Mouse (Mus musculus): ENCODE measurements at regions not wholly inside any gene's neighbourhood (a gene's known extent, or its start where the extent isn't known, plus 50 kb on each side); places are given as distances from the start of the nearest gene placed in this dataset.

DNA sequence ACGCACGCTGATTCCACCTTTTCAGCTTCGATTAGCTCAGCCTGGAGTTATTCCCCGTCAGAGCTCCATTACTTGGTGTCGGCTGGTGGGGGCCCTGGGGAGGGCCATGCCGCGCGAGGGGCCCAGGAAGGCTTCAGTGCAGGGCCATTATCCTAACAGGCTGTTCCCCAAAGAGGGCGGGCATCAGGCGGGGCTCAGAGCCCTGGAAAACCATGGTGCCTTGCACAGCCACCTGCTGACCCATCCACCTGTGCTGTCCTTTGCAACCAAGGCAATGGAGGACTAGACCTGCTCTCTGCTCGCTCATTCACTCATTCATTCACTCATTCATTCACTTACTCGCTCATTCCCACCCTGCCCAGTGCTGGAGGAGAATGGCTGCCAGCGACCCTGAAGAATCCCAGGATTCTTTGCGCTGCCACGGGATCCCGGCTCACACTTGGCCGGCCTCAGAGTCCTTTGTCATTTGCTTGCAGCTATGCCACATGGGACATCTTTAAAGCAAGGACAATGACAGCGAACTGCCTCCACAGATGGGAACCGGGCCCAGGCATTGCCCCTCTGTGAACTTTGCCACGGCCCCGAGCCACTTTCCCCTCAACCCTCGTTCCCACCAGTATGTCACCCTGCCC, 78.6 kb upstream of the Nkx1-1 start:
- no peak for DNase-seq (ENCODE audit: low read depth)

DNA sequence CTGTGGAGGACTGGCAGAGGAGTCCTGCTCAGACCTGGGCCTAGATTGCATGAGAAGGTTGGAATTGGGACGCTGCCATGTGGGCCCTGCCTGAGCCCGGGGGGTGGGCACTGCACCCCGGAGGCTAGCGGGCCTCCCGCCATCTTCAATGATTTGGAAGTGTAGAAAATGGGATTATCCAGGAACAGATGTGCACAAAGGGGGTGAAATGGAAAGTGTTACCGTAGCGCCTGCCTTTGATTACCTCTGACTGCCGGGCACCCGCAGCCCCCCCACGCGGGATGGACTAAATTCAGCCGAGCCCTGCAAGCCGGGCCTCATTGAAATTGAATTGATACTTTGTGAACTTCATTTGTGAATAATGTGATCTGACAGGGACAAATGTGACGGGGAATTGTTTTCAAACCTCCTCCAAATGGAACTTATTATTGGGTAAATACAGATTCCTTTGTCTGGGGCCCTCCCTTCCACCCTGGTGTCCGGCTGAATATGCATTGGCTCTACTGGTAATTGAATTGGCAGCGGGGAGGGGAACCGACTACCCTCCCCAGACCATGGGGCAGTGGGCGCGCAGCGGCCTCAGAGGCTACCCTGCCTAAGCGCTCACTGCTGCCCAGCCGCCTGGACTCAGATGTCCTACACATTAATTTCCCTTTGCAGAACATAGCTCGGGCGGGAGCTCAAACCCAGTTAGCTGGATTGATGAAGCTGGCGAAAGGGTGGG, 77.9 kb upstream of the Nkx1-1 start:
- DNase-seq (ENCODE audit: low read depth), result no peak

DNA sequence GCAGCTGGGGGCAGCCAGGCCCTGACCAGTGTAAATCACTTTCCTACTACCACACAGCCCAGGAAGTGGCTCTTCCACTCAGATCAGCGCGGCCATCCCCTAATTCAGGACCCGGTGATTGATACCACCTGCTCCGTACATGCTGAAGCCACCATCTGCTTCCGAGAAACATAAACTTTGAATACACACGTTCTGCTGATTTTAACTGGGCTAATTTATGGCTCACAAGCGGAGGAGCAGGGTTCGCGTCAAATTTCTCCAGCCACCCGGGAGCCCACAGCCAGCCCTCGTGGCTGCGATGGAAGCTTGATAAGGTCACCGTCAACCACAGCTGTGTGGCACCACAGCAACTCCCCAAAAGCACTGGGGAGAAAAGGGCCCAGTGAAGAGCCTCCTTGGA, 72.0 kb upstream of the Nkx1-1 start:
- DNase-seq (ENCODE audit: low read depth), result no peak

DNA sequence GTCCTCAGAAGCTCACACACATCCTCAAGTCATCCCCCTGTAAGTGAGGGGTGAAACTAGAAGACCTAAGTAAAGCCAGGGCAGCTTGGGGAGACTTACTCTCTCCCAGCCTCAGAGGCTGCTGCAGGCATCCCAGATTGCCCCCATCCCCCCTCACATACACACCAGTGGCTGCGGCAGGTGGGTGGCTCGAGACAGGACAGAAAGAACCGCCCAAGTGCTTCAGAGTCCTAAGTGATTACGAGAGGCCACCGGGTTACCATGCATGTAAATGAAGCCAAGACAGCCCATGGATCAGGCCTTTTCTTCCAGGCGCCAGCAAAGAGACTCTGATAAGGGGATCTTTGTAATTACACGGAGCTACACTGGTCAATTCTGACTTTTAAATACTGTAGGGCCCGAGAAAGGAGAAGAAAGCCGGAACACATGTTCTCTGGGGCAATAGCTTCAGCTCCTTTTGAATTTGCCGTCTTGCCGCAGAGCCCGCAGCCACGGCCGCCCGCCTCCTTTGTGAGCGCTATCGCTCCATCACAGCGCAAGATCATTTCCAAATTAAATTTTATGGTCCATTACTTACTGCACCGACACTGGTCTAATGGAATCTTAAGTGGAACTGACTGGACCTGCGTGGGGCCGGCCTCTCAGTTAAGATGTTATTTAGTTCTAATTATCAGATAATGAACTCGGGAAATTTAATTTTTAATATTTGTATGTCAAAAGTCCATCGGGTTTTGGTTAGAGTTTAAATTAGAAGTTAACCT, 68.1 kb upstream of the Nkx1-1 start:
- DNase-seq (ENCODE audit: low read depth), result no peak

DNA sequence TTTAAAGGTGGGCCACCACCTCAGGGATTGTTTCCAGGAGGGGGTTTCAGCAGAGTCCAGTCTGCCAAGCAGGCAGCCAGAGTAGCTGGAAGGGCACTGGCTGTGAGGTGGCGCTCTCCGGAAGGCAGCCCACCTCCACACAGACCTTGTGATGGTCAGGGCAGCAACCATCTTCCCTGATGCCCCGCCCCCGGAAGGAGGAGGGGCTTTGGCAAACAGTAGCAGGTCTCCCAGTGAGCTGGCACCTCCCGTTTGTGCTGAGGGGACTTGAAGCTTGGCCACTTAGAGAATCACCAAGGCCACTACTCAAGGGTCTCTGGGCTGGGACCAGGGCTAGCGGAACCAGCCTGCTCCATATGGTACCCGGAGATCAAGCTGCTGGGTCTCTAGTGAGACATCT, 67.4 kb upstream of the Nkx1-1 start:
- no peak for DNase-seq (ENCODE audit: low read depth)

DNA sequence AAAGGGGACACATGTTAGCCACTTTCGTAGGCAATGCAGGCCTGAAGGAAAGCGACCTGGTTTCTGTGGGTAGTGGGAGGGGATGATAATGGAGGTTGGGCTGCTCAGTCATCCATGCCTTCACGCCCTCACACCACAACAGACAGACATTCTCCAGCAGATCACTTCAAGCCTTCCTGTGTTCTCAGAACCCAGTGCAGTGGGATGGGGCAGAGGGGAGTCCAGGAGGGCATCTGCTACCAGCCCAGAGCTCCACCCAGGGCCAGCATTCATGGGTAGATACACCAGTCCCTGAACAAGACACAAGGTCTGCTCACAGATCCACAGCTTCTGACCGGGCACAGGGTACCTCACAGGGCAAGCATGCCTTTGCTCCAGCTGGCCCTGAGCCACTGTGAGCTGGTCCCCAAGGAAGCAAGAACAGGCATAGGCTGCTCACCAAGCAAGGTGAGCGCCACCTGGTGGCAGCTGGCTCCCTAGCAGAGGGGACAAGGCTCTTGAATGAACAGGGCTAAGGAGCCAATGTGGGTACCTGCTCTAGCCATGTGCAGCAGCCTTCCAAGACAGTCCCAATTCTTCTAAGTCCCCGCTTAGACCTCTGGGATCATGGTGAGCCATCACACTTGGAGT, 62.2 kb upstream of the Nkx1-1 start:
- peak; percentile 82 for DNase-seq (ENCODE audit: low read depth)

DNA sequence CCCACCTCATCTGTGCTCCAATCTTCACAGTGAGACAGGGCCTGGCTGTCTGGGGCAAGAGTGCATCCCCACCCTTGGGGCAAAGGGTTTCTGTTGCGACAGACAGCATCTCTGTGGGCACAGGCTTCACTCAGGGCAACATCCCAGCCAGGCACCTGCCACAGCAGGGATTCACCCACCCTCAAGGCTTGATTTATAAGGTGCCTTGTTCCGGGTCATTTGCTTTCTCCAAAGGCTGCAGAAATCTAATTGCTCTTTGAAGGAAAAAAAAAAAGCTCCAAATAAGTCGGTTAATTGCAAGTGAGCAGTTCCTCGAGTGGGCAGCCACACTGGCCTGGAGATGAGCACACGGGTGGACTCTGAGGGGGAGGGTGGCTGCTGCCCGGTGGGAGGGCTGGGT, 61.5 kb upstream of the Nkx1-1 start:
- DNase-seq (ENCODE audit: low read depth), result no peak

DNA sequence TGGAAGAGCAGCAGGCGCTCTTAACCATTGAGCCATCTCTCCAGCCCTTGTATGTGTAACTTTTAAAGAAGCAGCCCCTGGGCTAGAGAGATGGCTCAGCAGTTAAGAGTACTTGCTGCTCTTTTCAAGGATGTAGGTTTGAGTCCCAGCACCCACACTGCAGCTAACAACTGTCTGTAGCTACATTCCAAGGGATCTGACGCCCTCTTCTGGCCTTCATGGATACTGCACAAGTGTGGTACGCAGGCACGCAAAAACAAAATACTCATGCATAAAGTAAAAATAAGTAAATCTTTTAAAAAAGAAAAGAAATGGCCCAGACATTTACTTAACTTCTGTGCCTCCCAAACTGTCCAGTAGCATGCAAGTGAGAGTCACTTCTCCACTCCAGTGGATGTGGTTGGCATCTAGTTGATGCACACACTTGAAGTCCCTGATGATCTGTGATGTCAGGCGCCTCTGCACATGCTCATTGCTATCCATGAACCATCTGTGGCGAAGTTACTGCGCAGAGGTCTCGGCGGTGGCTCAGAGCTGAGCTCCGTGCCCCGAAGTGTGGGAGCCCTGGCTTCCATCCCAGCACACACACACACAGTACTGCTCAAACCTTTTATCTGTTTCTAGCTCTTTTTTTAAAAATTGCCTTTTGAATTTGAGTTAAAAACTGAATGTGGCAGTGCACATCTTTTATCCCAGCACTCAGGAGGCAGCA, 59.0 kb upstream of the Nkx1-1 start:
- no peak for DNase-seq (ENCODE audit: low read depth)

DNA sequence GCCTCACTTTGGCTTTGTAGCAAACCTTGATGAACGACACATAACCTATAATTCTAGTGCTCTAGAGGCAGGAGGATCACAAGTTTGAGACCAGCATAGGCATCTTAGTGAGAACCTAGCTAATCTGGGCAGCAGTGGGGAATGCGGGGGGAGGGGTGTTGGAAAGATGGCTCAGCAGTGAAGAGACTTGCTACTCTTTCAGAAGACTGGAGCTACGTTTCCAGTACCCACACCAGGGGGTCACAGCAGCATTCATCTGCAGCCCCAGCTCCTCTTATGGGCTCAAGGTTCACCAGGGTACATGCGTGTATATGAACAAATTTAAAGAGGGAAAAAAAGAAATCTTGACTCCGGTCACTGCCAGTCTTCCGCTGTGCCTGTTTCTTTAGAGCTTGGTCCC, 55.5 kb upstream of the Nkx1-1 start:
- DNase-seq (ENCODE audit: low read depth), result no peak

DNA sequence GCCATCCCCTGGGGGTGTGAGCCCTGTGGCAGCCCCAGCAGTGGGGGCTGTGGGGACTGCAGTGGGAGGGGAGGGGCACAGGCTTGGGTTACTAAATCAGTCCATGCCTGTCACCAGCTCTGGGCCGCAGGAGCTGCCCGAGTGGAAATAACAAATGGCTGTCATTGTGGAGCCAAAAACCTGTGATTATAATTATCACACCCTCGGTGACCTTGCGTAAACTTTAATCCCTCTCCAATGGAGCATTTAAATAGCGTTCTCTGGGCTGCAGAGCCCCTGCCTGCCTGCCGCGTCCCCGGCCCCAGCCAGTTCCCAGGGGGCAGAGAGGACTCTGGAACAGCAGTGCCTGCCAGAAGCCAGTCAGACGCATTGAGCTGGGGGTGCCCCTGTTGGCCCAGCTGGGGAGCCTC, 54.4 kb upstream of the Nkx1-1 start:
- DNase-seq (ENCODE audit: low read depth), result no peak

DNA sequence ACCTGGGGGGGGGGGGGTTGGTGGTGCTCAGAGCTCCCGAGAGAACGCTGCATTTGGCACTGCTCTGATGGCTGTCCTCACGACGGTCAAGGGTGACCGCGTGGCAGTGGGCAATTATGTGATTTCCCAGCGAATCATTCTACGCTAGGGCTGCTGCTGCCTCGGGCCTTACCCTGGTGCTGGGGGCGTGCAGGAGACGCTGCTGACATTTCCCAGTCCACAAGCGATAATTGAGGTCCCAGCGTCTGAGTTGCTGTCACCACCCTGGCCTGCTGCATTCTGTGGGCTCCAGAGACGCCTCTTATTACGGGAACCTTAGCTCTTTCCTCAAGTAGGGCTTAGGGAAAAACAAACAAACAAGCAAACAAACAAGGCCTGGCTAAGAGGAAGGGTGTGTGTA, 52.0 kb upstream of the Nkx1-1 start:
- no peak for DNase-seq (ENCODE audit: low read depth)
